Mouse (Mus musculus) liver, embryonic 18 days (tissue): ENCODE measurements around the gene Hmbs. TPM values are rescaled to one million over a fixed set of nuclear protein-coding genes. Genes with fewer than 3 reads are reported as not detected.

Experiments used
- polyA plus RNA-seq: library from polyadenylated mRNA; depleted of rRNA; stranded (reverse); fragments of >200 nt; gene quantifications from 2 replicates; pipeline ENCODE4 v1.2.3, GENCODE M21; 2012; rRNA removed

Gene Hmbs
- 450 and 459 TPM in 2 replicates for polyA plus RNA-seq

GRCm38 (mm10) chr9:44343781-44344421 is at the start of gene Hmbs:
Gene Hmbs, minus strand, starts transcription at chr9:44344228.

GRCm38 (mm10) chr9:44379054-44379834 is 35.2 kb upstream of the Hmbs start, which contains the start of gene Hyou1:
Gene Hyou1, plus strand, starts transcription at chr9:44379490.

GRCm38 (mm10) chr9:44361190-44361917 is 17.3 kb upstream of the Hmbs start, which contains the start of gene Vps11:
Gene Vps11, minus strand, starts transcription at chr9:44361670.

GRCm38 (mm10) chr9:44334396-44335330 is 9.4 kb downstream of the Hmbs start, which contains the start of gene H2afx:
Gene H2afx, plus strand, starts transcription at chr9:44334694.

GRCm38 (mm10) chr9:44325768-44326370 is 18.2 kb downstream of the Hmbs start, which contains the start of gene Dpagt1:
Gene Dpagt1, plus strand, starts transcription at chr9:44326019.

GRCm38 (mm10) chr9:44319887-44320798 is 23.9 kb downstream of the Hmbs start, which contains the start of gene C2cd2l:
Gene C2cd2l, minus strand, starts transcription at chr9:44320285.

GRCm38 (mm10) chr9:44305466-44306079 is 38.5 kb downstream of the Hmbs start, which contains the start of gene Hinfp:
Gene Hinfp, minus strand, starts transcription at chr9:44305671.

GRCm38 (mm10) chr9:44288076-44288958 is 55.7 kb downstream of the Hmbs start, which contains the start of gene Abcg4:
Gene Abcg4, minus strand, starts transcription at chr9:44288615.

Other genes starting within 250 kb of the Hmbs start
- 0.07 and 0.08 TPM in 2 replicates for gene Mfrp, start 242.5 kb downstream of the Hmbs start, polyA plus RNA-seq
- 1.2 and 1.4 TPM in 2 replicates for gene C1qtnf5, start 237.0 kb downstream of the Hmbs start, polyA plus RNA-seq
- gene Gm49380, start 230.7 kb downstream of the Hmbs start, polyA plus RNA-seq = 0.02 and 0.04 TPM in 2 replicates
- gene Rnf26, start 230.7 kb downstream of the Hmbs start, polyA plus RNA-seq = 13.9 and 15.2 TPM in 2 replicates
- 12.5 and 12.8 TPM in 2 replicates for gene Mcam, start 209.8 kb downstream of the Hmbs start, polyA plus RNA-seq
- 3.9 and 4.7 TPM in 2 replicates for gene Cbl, start 110.2 kb downstream of the Hmbs start, polyA plus RNA-seq
- not detected in 2 replicates for gene Ccdc153, start 103.6 kb downstream of the Hmbs start, polyA plus RNA-seq
- gene Pdzd3, start 92.8 kb downstream of the Hmbs start, polyA plus RNA-seq = 0.05 and 0.08 TPM in 2 replicates
- 2.6 and 3.2 TPM in 2 replicates for gene Nlrx1, start 75.6 kb downstream of the Hmbs start, polyA plus RNA-seq
- 13.8 and 17.2 TPM in 2 replicates for gene Abcg4, start 55.6 kb downstream of the Hmbs start, polyA plus RNA-seq
- gene Hinfp, start 38.6 kb downstream of the Hmbs start, polyA plus RNA-seq = 12.1 and 12.9 TPM in 2 replicates
- 11.0 and 12.5 TPM in 2 replicates for gene C2cd2l, start 23.9 kb downstream of the Hmbs start, polyA plus RNA-seq
- 18.5 and 19.8 TPM in 2 replicates for gene Dpagt1, start 18.2 kb downstream of the Hmbs start, polyA plus RNA-seq
- 107 and 124 TPM in 2 replicates for gene H2afx, start 9.5 kb downstream of the Hmbs start, polyA plus RNA-seq
- gene Vps11, start 17.4 kb upstream of the Hmbs start, polyA plus RNA-seq = 10.0 and 10.6 TPM in 2 replicates
- 18.1 and 22.7 TPM in 2 replicates for gene Hyou1, start 35.3 kb upstream of the Hmbs start, polyA plus RNA-seq
- gene Slc37a4, start 52.6 kb upstream of the Hmbs start, polyA plus RNA-seq = 90.0 and 101 TPM in 2 replicates
- gene Rps25, start 62.9 kb upstream of the Hmbs start, polyA plus RNA-seq = 535 and 642 TPM in 2 replicates
- 20.6 and 22.1 TPM in 2 replicates for gene Trappc4, start 63.4 kb upstream of the Hmbs start, polyA plus RNA-seq
- gene Ccdc84, start 74.3 kb upstream of the Hmbs start, polyA plus RNA-seq = 17.5 and 19.5 TPM in 2 replicates
- 0.01 TPM in 1 of 2 replicates, not detected in the other for gene Foxr1, start 96.9 kb upstream of the Hmbs start, polyA plus RNA-seq
- not detected in 2 replicates for gene Upk2, start 110.7 kb upstream of the Hmbs start, polyA plus RNA-seq
- 2.2 and 3.0 TPM in 2 replicates for gene Bcl9l, start 138.6 kb upstream of the Hmbs start, polyA plus RNA-seq
- gene Cxcr5, start 217.6 kb upstream of the Hmbs start, polyA plus RNA-seq = 0.28 and 0.31 TPM in 2 replicates